In the genomic region with DNA sequence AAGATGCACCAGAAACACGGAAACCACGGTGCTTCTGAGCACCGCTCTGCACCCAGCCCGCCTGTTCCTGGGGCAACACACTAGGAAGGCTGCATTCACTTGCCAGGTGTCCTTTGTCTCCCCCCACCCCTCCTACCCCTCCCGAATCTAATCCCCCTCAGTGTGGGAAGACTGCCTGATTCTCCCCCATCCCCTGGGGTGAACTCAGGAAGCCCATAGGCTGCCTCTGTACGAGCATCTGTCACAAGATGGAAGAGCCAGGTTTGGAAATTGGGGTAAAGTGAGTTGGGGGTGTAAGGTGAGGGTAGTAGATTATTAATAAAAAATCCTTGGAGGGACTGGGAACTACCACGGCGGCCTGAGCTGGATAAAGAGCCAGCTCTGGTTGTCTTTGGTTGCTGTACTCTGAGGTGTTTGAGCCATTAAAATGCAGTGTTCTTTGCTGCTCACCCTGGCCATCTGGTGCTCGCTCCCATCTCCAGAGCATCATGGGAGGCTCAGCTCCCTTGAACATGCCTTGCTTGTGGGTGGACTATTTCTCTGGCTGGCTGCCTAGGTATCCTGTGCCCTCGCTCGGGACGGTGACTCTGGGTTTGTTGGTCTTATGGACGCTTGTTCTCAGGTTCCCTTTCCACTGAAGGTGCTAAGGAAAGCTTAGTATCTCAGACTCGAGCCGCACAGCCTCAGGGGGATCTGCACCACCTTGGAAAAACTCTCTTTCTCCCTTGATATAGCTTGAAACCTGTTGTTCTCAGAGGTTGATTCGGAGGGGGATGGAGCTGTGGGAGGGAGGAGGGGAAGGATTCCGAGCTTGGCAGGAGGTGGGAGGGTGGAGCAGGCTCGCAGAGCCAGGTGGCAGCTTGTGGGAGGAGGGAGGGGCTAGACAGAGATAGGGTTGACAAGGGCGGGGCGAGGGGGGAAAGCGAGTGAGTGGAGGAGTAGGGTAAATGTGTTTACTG, we compare ENCODE assay signal across 7 mouse cellular contexts.
DNase-seq lines count a peak whose midpoint lies in the region; ATAC-seq and TF ChIP-seq lines count a peak whose summit lies in the region.

No protein-coding gene starts in this region.

- no peak for TF ChIP-seq EP300 in ES-Bruce4 (IDR thresholded peaks at IDR 0.05; ENCODE audit: insufficient read depth, low read depth, low read length)

- H3K9ac ChIP-seq in ES-Bruce4 (ENCODE audit: low read depth, poor library complexity, severe bottlenecking) = no peak overlapping the region
- H3K9ac ChIP-seq in forebrain, embryonic 14.5 days (ENCODE audit: low read length) = no peak overlapping the region
- no peak overlapping the region for H3K9ac ChIP-seq in midbrain, postnatal 0 days (replicated peaks; ENCODE audit: low read length, poor library complexity, severe bottlenecking)

- 6% methylated on average over 21 of the region's 21 CpGs for WGBS in forebrain, embryonic 14.5 days
- WGBS in midbrain, postnatal 0 days = 11% methylated on average over 21 of the region's 21 CpGs

- TF ChIP-seq CTCF in ES-Bruce4 (IDR thresholded peaks at IDR 0.05; ENCODE audit: low read depth, low read length) = no peak
- no peak for TF ChIP-seq CTCF in brain, embryonic 14.5 days (IDR thresholded peaks at IDR 0.05; ENCODE audit: borderline replicate concordance, extremely low read depth, insufficient read depth, insufficient read length)
- TF ChIP-seq CTCF in midbrain, postnatal 0 days (IDR thresholded peaks at IDR 0.05) = no peak

- no peaks in the 10 kb centered on the region for H3K4me1 ChIP-seq in ES-Bruce4 (ENCODE audit: control insufficient read depth, insufficient read depth, low read length)
- H3K4me1 ChIP-seq in forebrain, embryonic 14.5 days (ENCODE audit: control insufficient read depth, insufficient read depth, low read length) = peaks cover 11% of the 10 kb centered on the region; the same call in 1 of the 2 replicates
- H3K4me1 ChIP-seq in midbrain, postnatal 0 days (ENCODE audit: insufficient read depth, low read length) = peaks cover 9% of the 10 kb centered on the region; the same call in 1 of the 2 replicates

- H3K4me3 ChIP-seq in ES-Bruce4 (ENCODE audit: low read depth, low read length) = peak overlapping the region; percentile 36
- no peak overlapping the region for H3K4me3 ChIP-seq in forebrain, embryonic 14.5 days (ENCODE audit: low read depth, low read length)
- no peak overlapping the region for H3K4me3 ChIP-seq in midbrain, postnatal 0 days (ENCODE audit: low read depth, low read length)

- no peak overlapping the region for H3K27ac ChIP-seq in ES-Bruce4 (ENCODE audit: insufficient read depth, low read length)
- peak overlapping the region; percentile 59 for H3K27ac ChIP-seq in forebrain, embryonic 14.5 days (ENCODE audit: low read depth, low read length)
- no peak overlapping the region for H3K27ac ChIP-seq in midbrain, postnatal 0 days (ENCODE audit: low read depth, low read length)

- no peak for TF ChIP-seq POLR2A in ES-Bruce4 (IDR thresholded peaks at IDR 0.05; ENCODE audit: insufficient read depth, low read length)
- TF ChIP-seq POLR2A in brain, embryonic 14.5 days (IDR thresholded peaks at IDR 0.05; ENCODE audit: borderline replicate concordance, extremely low read depth, insufficient read depth, insufficient read length, poor library complexity, severe bottlenecking) = no peak

- H3K9me3 ChIP-seq in ES-Bruce4 (replicated peaks; ENCODE audit: control insufficient read depth, insufficient read depth, low read length, poor library complexity, severe bottlenecking) = no peaks in the 10 kb centered on the region
- no peaks in the 10 kb centered on the region for H3K9me3 ChIP-seq in forebrain, embryonic 14.5 days (replicated peaks; ENCODE audit: control insufficient read depth, low read length)
- H3K9me3 ChIP-seq in midbrain, postnatal 0 days (ENCODE audit: low read length) = no peaks in the 10 kb centered on the region

- H3K36me3 ChIP-seq in ES-Bruce4 (ENCODE audit: control insufficient read depth, insufficient read depth, low read length, poor library complexity, severe bottlenecking) = no peaks in the 10 kb centered on the region
- H3K36me3 ChIP-seq in forebrain, embryonic 14.5 days (ENCODE audit: control insufficient read depth, insufficient read depth, low read length) = no peaks in the 10 kb centered on the region
- H3K36me3 ChIP-seq in midbrain, postnatal 0 days (ENCODE audit: insufficient read depth, low read length) = no peaks in the 10 kb centered on the region

- DNase-seq in brain, embryonic 14.5 days (ENCODE audit: low read depth) = peak; percentile 84
- peak; percentile 76 for DNase-seq in forebrain, embryonic 14.5 days (ENCODE audit: low spot score)
- DNase-seq in layer of hippocampus, adult 9-11 months = peak; percentile 88
- DNase-seq in midbrain, postnatal 0 days (ENCODE audit: low spot score) = peak; percentile 65
- no peak for DNase-seq in thymus, adult 18-20 months
- DNase-seq in yolk sac, embryonic 10.5 days (ENCODE audit: low spot score) = no peak

- H3K27me3 ChIP-seq in ES-Bruce4 (ENCODE audit: control insufficient read depth, insufficient read depth, low read length, poor library complexity, severe bottlenecking) = no peaks in the 10 kb centered on the region
- no peaks in the 10 kb centered on the region for H3K27me3 ChIP-seq in forebrain, embryonic 14.5 days (replicated peaks; ENCODE audit: control insufficient read depth, insufficient read depth, low read length)
- no peaks in the 10 kb centered on the region for H3K27me3 ChIP-seq in midbrain, postnatal 0 days (ENCODE audit: insufficient read depth, low read length)

- peak overlapping the region; percentile 35 for H3K4me2 ChIP-seq in forebrain, embryonic 14.5 days (ENCODE audit: low read length)
- peak overlapping the region; percentile 4; the same call in 1 of the 2 replicates for H3K4me2 ChIP-seq in midbrain, postnatal 0 days (ENCODE audit: low read depth, low read length, poor library complexity, severe bottlenecking)

- ATAC-seq in forebrain, embryonic 14.5 days = peak; percentile 92
- no peak for ATAC-seq in midbrain, postnatal 0 days (ENCODE audit: low FRiP score)

Comparison
In these comparisons a context has a peak if more than half of its experiments do, and no peak if none do; other contexts are left out.
1. DNase-seq: peak in brain, embryonic 14.5 days (single experiment), forebrain, embryonic 14.5 days (single experiment), layer of hippocampus, adult 9-11 months (single experiment) and midbrain, postnatal 0 days (single experiment); none in thymus, adult 18-20 months (0 of 2) and yolk sac, embryonic 10.5 days (single experiment).